Mouse (Mus musculus): ENCODE data around the gene Cacng8.
"Not testable (repeated sequence)": the region's sequence is repeated elsewhere in the genome, so short reads cannot be mapped to it uniquely, and the experiment has no call there.

Gene Cacng8

DNA sequence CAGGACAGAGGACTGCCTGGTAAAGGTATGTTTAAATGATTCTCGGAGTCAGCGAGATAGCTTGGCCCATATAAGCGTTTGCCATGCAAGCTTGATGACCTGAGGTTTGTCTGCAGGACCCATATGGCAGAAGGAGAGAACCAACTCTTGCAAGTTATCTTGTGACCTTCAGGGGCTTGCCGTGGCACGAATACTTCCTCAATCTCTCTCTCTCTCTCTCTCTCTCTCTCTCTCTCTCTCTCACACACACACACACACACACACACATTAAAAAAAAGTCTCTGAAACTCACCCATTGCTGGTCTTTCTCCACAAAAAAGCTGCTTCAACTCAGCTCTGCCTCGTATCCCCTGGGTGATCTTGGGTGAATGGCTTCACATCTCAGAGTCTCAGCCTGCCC is 1.6 kb upstream of the Cacng8 start:
- DNase-seq = no peak

GRCm38 (mm10) chr7:3389444-3390412 is 755 bp upstream of the Cacng8 start:
- peak; percentile 37 for DNase-seq

DNA sequence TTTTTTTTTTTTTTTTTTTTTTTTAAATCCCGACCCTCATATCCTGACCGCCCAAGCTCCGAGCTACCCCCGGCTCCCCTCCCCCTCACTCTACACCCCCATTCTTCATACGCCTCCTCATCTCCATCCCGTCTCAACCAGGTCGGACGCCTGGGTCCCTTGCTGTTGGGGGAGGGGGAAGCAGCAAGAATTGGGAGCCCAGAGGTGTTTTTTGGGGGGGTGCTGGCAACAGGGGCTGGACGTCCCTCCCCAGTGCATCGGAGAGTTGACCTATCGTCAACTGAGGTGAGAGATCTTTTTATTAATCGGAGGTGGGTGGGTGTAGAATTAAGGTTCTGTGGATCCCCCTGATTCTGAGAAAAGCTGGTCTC is 583 bp downstream of the Cacng8 start:
- DNase-seq = no peak

- DNase-seq = no peak
These were observed 1.3 kb downstream of the Cacng8 start for GRCm38 (mm10) chr7:3391809-3392208.

GRCm38 (mm10) chr7:3397355-3397754 is 6.9 kb downstream of the Cacng8 start:
- no peak for DNase-seq

DNA sequence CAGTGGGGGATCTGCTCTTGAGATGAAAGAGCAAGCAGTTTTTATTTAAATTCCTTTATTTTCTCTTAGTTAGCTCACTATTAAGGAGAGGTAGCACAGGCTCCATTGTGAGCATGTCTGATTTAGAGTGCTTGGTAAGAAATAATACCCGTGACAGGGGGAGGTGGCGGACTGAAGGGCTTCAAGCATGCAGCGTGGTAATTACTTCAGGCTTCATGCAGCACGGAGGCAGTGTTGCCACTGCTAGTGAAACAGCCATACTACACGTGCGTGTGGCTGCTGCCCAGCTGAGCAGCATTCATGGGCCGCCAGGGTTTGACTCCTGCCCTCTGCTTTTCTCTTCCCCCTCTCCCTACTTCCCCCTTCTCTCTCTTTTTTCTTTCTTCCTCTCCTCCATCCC is 7.3 kb downstream of the Cacng8 start:
- DNase-seq = no peak

DNA sequence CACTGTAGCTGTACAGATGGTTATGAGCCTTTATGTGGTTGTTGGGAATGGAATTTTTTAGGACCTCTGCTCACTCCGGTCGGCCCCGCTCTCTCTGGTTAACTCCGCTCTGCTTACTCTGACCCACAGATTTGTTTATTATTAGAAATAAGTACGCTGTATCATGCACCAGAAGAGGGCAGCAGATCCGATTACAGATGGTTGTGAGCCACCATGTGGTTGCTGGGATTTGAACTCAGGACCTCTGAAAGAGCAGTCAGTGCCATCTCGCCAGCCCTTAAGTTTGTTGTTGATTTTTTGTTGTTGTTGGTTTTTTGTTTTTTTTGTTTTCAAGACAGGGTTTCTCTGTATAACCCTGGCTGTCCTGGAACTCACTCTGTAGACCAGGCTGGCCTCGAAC is 7.9 kb downstream of the Cacng8 start:
- not testable (repeated sequence) for DNase-seq

DNA sequence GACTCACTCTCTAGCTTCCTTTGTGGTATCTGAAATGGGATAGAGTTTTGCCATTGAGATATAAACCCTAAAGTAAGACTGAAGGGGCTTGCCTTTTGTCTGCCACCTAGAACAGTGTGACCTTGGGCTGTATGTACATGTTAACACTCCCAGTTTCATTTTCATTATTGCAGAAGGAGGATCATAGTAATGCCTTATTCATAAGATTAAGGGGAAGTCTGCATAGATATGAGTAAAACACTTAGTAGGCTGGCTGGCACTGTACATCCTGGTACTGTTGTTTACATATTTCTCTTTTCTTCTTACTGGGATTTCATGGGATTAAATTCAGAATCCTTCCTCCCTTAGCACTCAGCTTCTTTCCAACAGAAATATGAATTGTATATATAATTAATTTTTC is 9.5 kb downstream of the Cacng8 start:
- no peak for DNase-seq

DNA sequence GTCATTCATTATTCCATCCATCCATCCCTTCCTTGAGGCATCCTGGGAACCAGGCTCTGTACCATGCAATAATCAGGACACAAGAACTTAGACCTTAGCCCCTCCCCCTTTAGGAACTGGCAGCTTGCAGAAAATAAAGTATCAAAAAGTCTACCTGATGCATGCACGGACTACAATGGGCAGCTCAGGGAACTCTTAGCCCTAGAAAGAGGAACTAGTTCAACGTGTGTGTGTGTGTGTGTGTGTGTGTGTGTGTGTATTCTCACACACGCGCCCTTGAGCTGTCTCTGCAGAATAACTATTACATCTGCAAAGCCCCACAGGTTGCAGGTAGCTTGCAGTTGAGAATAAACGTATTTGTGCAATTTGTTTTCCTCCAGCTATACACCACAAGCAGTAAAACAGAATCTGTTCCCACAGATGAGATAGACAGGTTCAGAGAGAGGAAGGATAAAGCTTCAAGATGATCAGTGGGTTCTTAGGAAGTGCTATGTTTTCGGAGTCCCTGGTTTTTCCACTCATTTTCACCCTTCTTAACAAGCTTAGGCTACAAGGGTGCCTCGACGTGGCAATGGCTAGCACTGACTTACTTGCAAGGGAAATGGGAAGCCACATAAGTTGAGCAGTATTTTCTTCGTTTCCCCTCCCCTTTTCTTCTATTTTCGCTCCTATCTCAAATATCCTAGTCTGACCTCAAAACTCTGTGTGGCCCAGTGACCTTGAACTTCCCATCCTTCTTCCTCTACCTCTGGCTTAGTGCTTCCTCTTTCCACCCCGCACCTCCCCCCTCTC is 19.4 kb downstream of the Cacng8 start:
- no peak for DNase-seq

- no peak for DNase-seq
These were observed 20.9 kb downstream of the Cacng8 start for GRCm38 (mm10) chr7:3411160-3411941.

- no peak for DNase-seq
These were observed 21.6 kb downstream of the Cacng8 start for GRCm38 (mm10) chr7:3412036-3412435.

DNA sequence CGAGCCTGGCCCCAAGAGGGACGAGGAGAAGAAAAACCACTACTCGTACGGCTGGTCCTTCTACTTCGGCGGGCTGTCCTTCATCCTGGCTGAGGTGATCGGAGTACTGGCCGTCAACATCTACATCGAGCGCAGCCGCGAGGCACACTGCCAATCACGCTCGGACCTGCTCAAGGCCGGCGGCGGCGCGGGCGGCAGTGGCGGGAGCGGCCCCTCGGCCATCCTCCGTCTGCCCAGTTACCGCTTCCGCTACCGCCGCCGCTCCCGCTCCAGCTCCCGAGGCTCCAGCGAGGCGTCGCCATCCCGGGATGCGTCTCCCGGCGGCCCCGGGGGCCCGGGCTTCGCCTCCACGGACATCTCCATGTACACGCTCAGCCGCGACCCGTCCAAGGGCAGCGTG is 24.4 kb downstream of the Cacng8 start:
- DNase-seq = no peak

DNA sequence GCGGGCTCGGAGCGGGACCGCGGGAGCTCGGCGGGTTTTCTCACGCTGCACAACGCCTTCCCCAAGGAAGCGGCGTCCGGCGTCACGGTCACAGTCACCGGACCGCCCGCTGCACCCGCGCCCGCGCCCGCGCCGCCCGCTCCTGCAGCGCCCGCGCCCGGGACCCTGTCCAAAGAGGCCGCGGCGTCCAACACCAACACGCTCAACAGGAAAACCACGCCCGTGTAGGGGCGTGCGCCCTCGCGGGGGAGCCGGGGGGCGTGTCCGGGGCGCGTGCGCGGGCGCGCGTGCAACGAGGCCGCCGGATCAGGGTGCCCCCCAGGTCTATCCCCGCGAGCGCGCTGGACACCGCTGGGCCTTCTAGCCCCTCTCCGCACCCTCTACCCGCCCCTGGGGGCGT is 24.9 kb downstream of the Cacng8 start:
- peak; percentile 13 for DNase-seq

DNA sequence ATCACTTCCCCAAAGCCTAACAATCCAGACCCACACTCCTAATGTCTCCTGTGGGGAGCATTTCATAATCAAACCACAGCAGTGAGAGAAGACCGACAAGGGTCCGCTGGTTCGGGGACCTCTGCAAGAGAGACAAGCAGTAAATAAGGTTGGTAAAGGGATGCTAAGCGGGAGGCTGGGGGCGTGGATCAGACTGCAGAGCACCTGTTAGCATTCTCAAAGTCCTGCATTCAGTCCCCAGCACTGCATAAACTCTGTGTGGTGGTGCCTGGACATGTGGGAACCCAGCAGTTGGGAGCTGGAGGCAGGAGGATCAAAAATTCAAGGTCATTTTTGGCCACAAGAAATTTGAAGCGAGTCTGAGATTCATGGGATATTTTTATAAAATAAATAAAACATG is 29.5 kb downstream of the Cacng8 start:
- no peak for DNase-seq

DNA sequence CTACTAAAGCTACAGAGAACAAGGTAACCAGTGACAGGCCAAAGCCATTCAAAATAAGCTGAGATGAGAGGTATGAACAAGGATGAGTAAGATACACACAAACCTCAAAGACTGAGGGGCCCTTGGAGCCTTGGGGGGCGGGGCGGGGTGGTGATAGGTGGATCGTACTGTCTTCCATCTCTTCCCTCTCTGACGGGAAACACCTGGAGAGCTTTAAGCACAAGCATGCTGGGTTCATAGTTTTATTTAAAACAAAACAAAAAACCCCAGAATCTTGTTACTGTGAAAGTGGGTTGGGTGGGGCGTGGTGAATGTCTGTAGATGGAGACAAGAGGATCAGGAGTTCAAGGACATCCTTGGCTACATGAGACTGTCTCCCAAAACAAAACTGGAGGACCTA is 30.0 kb downstream of the Cacng8 start:
- DNase-seq = no peak

DNA sequence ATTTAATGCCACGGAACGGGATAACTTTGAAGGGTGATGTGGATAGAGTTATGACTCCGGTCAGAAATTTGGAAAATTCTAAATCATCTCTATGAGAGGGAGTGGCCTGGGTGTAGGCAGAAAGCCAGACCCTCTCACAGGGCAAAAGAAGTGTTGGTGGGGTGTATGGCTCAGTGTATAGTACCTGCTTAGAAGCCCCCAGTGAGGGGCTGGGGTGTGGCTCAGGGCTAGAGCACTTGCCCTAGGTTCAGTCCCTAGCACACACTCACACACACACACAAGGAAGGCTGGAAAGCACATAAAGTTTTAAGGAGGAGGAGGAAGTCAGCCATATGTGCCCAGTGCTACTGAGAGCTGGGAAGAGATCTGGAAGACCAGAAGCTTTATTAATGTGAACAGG is 30.8 kb downstream of the Cacng8 start:
- no peak for DNase-seq

GRCm38 (mm10) chr7:3422051-3422450 is 31.6 kb downstream of the Cacng8 start:
- DNase-seq = no peak

DNA sequence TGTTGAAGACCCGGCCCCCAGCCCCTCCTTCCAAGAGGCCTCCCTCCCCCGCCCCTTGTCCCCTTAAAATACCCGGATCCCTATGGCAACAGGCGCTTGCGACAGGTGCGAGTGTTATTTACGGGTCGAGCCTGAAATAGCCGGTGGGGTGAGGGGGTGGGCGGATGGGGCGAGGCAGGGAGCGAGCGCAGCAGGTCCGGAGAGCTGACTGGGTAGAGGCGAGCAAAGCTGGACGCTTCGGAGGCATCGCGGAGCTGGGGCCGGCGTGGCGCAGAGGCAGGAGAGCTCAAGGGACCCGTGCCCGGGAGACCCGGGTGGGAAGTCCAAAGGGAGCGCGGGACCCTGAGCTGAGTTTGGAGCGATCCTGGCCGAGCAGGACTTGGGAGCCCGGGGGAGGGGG is 32.9 kb downstream of the Cacng8 start:
- DNase-seq = no peak

GRCm38 (mm10) chr7:3423895-3424294 is 33.4 kb downstream of the Cacng8 start, which contains the start of gene Cacng6:
Gene Cacng6 (plus strand): TSS chr7:3424195.
- DNase-seq = no peak

DNA sequence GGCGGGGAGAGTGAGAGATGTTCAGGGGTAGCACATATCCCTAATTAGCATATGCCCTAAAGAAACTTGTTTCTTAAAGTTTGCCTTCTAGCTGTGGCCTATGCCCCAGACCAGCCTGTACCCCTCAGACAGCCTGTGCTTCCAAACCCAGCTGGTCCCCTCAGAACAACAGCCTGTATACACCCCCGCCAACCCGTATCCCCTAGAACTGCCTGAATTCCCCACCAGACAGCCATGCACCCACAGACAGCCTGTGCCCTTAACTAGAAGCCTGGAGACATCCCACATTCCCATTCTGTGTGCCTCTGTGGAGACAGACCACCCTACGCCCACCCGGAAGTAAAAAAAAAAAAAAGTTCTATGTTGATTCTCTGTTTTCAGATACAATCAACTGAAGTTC is 34.7 kb downstream of the Cacng8 start:
- no peak for DNase-seq

- DNase-seq = no peak
These were observed 39.7 kb downstream of the Cacng8 start for GRCm38 (mm10) chr7:3430161-3430560.

- no peak for DNase-seq
These were observed 41.6 kb downstream of the Cacng8 start for GRCm38 (mm10) chr7:3432066-3432465.

DNA sequence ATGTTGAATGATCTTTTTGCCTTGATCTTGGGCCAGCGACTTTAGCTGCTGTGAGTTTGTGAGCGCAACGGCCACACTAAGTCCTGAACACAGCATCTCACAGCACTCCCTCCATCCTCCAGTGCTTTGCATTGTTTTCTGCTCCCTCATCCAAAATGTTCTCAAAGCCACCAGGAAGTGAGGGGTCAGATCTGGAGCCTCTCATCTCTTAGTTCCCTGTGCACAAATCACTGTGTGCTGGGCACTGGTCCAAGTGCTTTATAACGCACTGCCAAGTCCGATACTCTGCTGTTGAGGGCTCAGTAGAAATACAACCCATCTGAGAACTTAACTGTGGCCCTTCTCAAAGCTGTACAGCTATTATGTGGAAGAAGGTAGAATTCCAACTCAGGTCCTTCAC is 47.5 kb downstream of the Cacng8 start:
- no peak for DNase-seq

Data from kidney, adult 11 months (tissue).